Mouse (Mus musculus) gastrocnemius, adult 2 months (tissue): Measurements from ENCODE around the gene Cyp4a32. TPM values are rescaled to one million over a fixed set of nuclear protein-coding genes. Genes with fewer than 3 reads are reported as not detected.
"Not testable (repeated sequence)": the region's sequence is repeated elsewhere in the genome, so short reads cannot be mapped to it uniquely, and the experiment has no call there.

Source experiments
- DNase-seq: peaks from one replicate; pipeline ENCODE4 v3.0.0; 2022
- H3K27ac ChIP-seq: fragments of 200-600 bp; 2 replicates; pipeline ENCODE4 v1.8.1; 2022; ENCODE audit warnings: mild to moderate bottlenecking
- H3K4me3 ChIP-seq: fragments of 200-600 bp; 2 replicates; pipeline ENCODE4 v1.8.1; 2022; ENCODE audit warnings: mild to moderate bottlenecking, moderate library complexity
- CTCF ChIP-seq: fragments of 200-600 bp; IDR thresholded peaks from 2 replicates; pipeline ENCODE4 v1.8.1; 2022; ENCODE audit warnings: antibody characterized with exemption, mild to moderate bottlenecking, moderate library complexity
- intact Hi-C: fragments of 180-260 bp; cut with DNase I; formaldehyde crosslinking; loops from one replicate; pipeline ENCODE4 v1.15.1; 2025
- long read RNA-seq, 2 experiments: library from polyadenylated mRNA; stranded (forward); transcript quantifications; one replicate each; pipeline ENCODE4 v2.0.0; 2021
- total RNA-seq, 2 experiments: library from RNA; stranded (reverse); gene quantifications; 2 replicates each; pipeline ENCODE4 v1.2.3; 2021

The Cyp4a32 gene
- total RNA-seq, result not detected
- long read RNA-seq, experiment 1, result 0 reads
- long read RNA-seq, experiment 2, result 0 reads

GRCm38 (mm10) chr4:115600611-115601010, at the start of gene Cyp4a32:
Gene Cyp4a32, plus strand, starts transcription at chr4:115600969.
- DNase-seq, intact Hi-C loops, H3K4me3 ChIP-seq, H3K27ac ChIP-seq: not testable (repeated sequence)

GRCm38 (mm10) chr4:115552726-115553125, 48.0 kb upstream of the Cyp4a32 start:
- no peak overlapping the region for H3K27ac ChIP-seq
- no peak for TF ChIP-seq CTCF
- intact Hi-C loops, result no loop called here
- no peak for DNase-seq
- H3K4me3 ChIP-seq, result no peak overlapping the region

- Histone ChIP-seq H3K4me3 (no peak overlapping the region), H3K27ac (no peak overlapping the region)
- DNase-seq, result no peak
- intact Hi-C loops, result no loop called here
- no peak for TF ChIP-seq CTCF
Measured at GRCm38 (mm10) chr4:115555513-115555912, 45.3 kb upstream of the Cyp4a32 start.

GRCm38 (mm10) chr4:115557861-115558561, 42.8 kb upstream of the Cyp4a32 start:
- intact Hi-C loops, result no loop called here
- DNase-seq, result no peak
- no peak overlapping the region for H3K4me3 ChIP-seq
- H3K27ac ChIP-seq, result no peak overlapping the region
- no peak for TF ChIP-seq CTCF

- H3K27ac ChIP-seq, intact Hi-C loops, DNase-seq, H3K4me3 ChIP-seq: not testable (repeated sequence)
Measured at GRCm38 (mm10) chr4:115561236-115561635, 39.5 kb upstream of the Cyp4a32 start.

- intact Hi-C loops, result no loop called here
- no peak for TF ChIP-seq CTCF
- no peak within 1 kb of the TSS for H3K27ac ChIP-seq
- no peak within 1 kb of the TSS for H3K4me3 ChIP-seq
- no peak for DNase-seq
Measured at GRCm38 (mm10) chr4:115563401-115563800, 37.4 kb upstream of the Cyp4a32 start, which contains the start of gene Cyp4a31. Gene Cyp4a31, plus strand, starts transcription at chr4:115563649.

GRCm38 (mm10) chr4:115564469-115565225, 36.1 kb upstream of the Cyp4a32 start:
- H3K27ac ChIP-seq, DNase-seq, intact Hi-C loops, H3K4me3 ChIP-seq: not testable (repeated sequence)

- intact Hi-C loops, result no loop called here
Measured at GRCm38 (mm10) chr4:115575255-115575654, 25.5 kb upstream of the Cyp4a32 start.

GRCm38 (mm10) chr4:115575776-115576175, 25.0 kb upstream of the Cyp4a32 start:
- intact Hi-C loops, result no loop called here
- TF ChIP-seq CTCF, result no peak
- no peak overlapping the region for H3K4me3 ChIP-seq
- DNase-seq, result no peak
- H3K27ac ChIP-seq, result no peak overlapping the region

More at GRCm38 (mm10) chr4:115575255-115575654, 25.5 kb upstream of the Cyp4a32 start:
- no peak for DNase-seq
- H3K27ac ChIP-seq, result no peak overlapping the region
- TF ChIP-seq CTCF, result no peak
- no peak overlapping the region for H3K4me3 ChIP-seq

GRCm38 (mm10) chr4:115583036-115583435, 17.7 kb upstream of the Cyp4a32 start:
- no peak for TF ChIP-seq CTCF
- Histone ChIP-seq H3K4me3 (no peak overlapping the region), H3K27ac (no peak overlapping the region)
- intact Hi-C loops, result no loop called here
- DNase-seq, result no peak

GRCm38 (mm10) chr4:115596357-115596756, 4.4 kb upstream of the Cyp4a32 start:
- no peak for TF ChIP-seq CTCF
- Histone ChIP-seq H3K4me3 (no peak overlapping the region), H3K27ac (no peak overlapping the region)
- DNase-seq, result no peak
- intact Hi-C loops, result no loop called here

- no peak for DNase-seq
- intact Hi-C loops, result no loop called here
- no peak overlapping the region for H3K4me3 ChIP-seq
- TF ChIP-seq CTCF, result no peak
- H3K27ac ChIP-seq, result no peak overlapping the region
Measured at GRCm38 (mm10) chr4:115596824-115597336, 3.9 kb upstream of the Cyp4a32 start.

- intact Hi-C loops, result no loop called here
- Histone ChIP-seq H3K27ac (no peak overlapping the region), H3K4me3 (no peak overlapping the region)
- DNase-seq, result no peak
- no peak for TF ChIP-seq CTCF
Measured at GRCm38 (mm10) chr4:115614005-115614404, 13.2 kb downstream of the Cyp4a32 start.

GRCm38 (mm10) chr4:115625560-115625959, 24.8 kb downstream of the Cyp4a32 start:
- H3K27ac ChIP-seq, DNase-seq, H3K4me3 ChIP-seq, intact Hi-C loops: not testable (repeated sequence)
